Mouse (Mus musculus): ENCODE data around the gene Eif4enif1.
A peak's percentile ranks its signal among the peaks of the same experiment; 100 is the strongest.
"Not testable (repeated sequence)": the region's sequence is repeated elsewhere in the genome, so short reads cannot be mapped to it uniquely, and the experiment has no call there.

Eif4enif1 gene

GRCm38 (mm10) chr11:3202231-3202701 is at the start of gene Eif4enif1:
TSS of gene Eif4enif1 (plus strand) at chr11:3202392.
- peak; percentile 94 for DNase-seq (ENCODE audit: low spot score)

- DNase-seq (ENCODE audit: low spot score) = peak; percentile 76
Measured at GRCm38 (mm10) chr11:3153666-3154397, 48.4 kb upstream of the Eif4enif1 start.

DNA sequence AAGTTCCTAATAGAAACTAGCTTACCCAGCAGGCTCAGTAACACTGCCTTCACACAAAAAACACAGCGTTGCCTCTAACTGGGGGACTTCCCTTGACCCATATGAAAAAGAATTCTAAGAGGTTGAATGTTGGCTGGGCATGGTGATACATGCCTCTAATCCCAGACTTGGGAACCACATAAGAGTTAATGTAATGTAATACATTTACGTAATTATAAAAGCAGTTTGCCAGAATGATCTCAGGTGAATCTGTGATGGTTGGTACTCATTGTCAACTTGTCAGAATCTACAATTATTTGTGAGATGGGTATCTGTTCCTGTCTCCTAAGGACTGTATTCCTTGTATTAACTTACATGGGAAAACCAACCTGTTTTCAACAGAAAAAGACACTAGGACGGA is 45.2 kb upstream of the Eif4enif1 start:
- not testable (repeated sequence) for DNase-seq (ENCODE audit: low spot score)

DNA sequence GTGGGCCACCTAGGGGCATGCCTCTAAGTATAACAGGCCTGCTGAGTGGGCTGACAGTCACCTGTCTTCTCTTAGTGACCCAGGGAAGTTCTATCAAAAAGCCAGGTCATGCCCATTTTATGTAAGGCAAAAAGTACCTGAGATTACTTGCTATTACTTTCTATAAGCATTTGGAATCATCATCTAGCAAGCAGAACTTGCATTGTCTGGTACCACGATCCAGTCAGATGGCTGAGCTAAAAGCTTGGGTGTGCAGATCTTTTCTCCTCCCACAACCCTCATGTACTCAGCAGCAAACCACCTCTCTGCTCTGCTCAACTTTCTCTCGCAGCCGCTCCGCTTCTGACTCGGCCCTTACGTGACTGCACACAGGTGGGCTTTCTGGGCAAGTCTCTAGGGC is 44.2 kb upstream of the Eif4enif1 start:
- DNase-seq (ENCODE audit: low spot score) = not testable (repeated sequence)

DNA sequence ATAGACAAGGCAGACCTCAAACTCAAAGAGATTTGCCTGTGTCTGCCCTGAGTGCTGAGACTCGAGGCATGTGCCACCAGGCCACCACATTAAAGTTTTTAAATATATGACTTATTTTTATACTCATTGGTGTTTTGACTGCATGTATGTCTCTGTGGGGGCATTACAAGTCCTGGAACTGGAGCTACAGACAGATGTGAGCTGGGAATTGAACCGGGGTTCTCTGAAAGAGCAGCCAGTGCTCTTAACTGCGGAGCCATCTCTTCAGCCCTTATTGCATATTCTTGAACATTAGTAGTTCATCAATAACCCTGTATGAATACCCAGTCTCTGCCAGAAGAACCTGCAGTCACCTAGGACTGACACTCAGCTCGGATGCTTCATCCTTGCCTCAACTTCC is 43.4 kb upstream of the Eif4enif1 start:
- not testable (repeated sequence) for DNase-seq (ENCODE audit: low spot score)

DNA sequence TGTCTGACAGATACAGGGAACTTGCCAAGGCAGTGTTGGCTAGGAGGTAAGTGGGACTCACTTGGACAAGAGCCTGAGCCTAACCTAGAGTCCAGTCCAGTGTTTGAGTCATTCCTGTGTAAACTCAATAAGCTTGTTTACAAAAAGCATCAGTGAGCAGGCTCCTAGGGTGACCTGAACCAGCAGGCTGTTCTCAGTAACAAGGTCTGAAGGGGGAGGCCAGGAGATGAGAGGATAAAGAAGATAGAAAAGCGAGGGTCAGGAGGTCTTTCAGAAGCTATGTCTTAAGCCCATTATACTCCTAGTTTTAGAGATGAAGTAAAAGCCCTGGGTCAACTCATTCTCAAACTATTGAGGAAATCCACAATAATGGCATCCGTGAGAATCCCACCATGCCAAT is 40.8 kb upstream of the Eif4enif1 start:
- peak; percentile 88 for DNase-seq (ENCODE audit: low spot score)

DNA sequence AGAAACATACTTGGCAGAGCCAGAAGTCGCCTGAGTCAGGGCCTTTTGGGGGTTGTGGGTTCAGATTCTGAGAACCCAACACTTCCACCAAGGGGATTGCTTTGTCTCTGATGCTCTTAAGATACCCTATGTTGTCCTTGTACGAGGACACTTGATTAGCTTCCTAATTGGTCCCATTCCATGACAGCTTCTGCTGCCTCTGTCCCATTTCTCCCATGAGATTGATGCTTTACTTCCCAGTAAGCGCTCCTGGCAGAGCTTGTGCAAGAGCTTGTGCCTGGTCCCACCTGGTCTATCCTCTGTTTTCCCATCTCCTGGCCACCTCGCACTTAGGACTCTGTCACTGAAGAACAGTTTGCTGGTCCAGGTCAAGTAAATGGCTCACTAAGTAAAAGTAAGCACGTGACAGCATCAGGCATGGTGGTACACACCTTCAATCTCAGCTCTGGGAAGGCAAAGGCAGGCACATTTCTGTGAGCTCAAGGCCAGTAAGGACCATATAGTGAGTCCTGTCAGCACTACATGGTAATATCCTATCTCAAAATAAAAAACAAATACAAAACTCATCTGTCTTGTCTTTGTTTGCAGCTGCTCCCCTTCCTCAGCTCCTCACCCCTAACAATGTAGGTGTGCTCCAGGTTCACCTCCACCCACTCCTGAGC is 39.8 kb upstream of the Eif4enif1 start:
- peak; percentile 87 for DNase-seq (ENCODE audit: low spot score)

DNA sequence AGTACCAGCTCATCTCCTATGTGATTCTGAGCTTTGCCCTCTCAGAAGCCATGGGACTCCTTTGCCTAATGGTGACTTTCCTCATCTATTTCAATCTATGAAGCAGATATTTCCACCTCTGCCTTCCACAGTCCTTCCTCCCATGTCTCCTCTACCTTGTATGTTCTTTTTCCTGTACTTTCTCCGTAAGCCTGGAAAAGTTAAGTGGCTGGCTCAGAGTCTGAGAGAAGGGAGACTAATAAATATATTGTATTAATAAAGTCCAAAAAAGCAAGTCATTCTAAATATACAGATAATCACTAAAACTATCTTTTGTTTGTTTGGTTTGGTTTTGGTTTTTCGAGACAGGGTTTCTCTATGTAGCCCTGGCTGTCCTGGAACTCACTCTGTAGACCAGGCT is 39.1 kb upstream of the Eif4enif1 start:
- DNase-seq (ENCODE audit: low spot score) = not testable (repeated sequence)

DNA sequence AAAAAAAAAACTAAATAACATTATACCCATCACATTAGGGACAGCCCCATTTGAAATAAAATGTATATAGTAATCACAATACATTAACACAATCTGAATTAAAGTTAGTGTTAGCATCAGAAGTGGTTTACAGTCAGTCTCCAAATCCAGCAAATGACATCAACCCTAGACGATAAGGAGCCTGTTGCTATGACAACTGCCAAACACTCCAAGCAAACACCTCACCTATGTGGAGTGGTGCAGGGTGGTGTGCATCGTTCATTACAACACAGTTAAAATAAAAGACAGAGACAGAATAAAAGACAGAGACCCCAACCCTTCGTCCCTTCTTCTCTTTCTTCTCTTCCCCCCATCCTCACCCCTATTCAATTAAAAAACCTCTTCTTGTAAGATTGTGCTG is 38.5 kb upstream of the Eif4enif1 start:
- DNase-seq (ENCODE audit: low spot score) = not testable (repeated sequence)

- DNase-seq (ENCODE audit: low spot score) = not testable (repeated sequence)
Measured at GRCm38 (mm10) chr11:3165210-3165782, 36.9 kb upstream of the Eif4enif1 start.

DNA sequence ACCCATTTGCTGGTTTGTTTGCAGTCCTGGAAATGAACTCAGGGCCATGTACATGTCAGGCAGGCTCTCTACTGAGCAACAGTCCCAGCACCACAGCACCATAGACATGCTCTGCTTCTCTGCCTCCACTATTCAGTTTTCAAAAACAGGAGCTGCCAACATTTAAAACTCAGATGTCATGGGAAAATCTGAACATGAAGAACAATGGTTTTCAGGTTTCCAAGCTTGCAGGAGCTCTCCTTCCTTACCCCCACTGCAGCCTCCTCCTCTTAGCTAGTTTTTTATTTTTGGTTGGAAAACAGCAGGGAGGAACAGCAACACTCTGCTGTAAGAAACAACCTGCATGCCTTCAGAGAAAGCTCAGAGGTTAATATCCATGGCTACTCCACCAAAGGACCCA is 35.9 kb upstream of the Eif4enif1 start:
- not testable (repeated sequence) for DNase-seq (ENCODE audit: low spot score)

GRCm38 (mm10) chr11:3167129-3167528 is 35.1 kb upstream of the Eif4enif1 start:
- not testable (repeated sequence) for DNase-seq (ENCODE audit: low spot score)

DNA sequence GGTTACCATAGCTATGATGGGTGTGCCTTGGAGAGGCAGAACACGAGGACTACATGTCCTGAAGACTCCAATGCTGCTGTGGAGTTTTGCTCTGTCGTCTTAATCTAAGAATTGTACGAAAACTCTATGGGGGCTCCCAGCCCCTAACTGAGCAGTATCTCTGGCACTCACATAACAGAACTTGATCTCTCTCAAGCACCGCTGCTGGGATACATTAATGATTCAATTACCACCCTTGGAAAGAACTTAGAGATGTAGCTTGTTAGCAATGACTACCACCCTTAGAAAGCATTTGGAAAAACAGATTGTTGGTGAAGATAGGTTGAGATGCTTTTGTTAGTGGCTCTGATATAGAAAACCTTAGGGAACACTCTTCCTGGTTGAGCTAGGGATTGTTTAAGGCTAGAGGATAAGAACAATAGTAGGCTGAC is 34.6 kb upstream of the Eif4enif1 start:
- peak; percentile 73 for DNase-seq (ENCODE audit: low spot score)

DNA sequence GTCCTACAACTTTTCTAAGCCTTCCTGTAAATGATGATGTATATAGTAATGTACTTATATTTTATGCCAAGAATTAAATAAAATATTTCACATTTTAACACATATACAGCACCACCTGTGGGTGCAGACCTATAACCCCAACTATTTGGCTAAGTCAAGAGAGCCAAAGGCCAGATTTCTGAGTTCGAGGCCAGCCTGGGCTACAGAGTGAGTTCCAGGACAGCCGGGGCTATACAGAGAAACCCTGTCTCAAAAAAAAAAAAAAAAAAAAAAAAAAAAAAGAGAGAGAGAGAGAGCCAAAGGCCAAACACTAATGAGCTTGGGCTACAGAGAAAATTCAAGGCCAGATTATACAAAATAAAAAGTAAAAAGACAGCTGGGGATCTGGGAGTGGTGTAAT is 33.1 kb upstream of the Eif4enif1 start:
- not testable (repeated sequence) for DNase-seq (ENCODE audit: low spot score)

GRCm38 (mm10) chr11:3171931-3172330 is 30.3 kb upstream of the Eif4enif1 start:
- DNase-seq (ENCODE audit: low spot score) = peak; percentile 65

- not testable (repeated sequence) for DNase-seq (ENCODE audit: low spot score)
Measured at GRCm38 (mm10) chr11:3172526-3172925, 29.7 kb upstream of the Eif4enif1 start.

DNA sequence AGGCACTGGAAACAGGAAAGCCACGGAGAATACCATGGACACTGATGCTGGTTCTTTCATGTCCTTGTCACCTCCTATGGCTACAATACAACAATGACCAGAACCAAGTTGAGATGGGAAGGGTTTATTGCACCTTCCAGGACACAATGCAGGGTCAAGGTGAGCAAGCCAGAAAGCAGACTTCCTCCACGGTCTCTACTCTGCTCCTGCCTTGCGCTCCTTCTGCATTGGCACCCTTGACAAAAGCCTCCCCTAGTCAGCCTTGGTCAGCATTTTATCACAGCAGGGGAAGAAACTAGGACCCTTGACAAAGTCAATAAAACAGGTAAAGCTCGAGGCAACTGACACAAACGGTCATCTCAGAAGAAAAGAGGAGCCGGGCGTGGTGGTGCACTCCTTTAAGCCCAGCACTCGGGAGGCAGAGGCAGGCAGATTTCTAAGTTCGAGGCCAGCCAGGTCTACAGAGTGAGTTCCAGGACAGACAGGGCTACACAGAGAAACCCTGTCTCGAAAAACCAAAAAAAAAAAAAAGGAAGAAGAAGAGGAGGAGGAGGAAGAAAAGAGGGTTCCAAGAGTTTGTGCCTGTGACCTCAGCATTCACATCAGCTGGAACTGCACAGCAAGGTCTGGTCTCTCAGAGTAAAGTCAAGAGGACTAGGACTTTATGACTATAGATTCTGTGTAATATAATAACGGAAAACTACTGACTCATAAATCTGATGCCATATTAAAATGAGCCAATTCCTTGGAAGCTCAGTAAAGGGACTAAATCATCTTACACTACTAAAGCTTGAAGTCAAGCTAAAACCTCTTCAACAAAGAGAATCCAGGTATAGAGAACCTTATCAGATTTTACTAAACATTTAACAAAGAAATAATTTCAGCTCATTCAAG is 28.5 kb upstream of the Eif4enif1 start:
- peak; percentile 84 for DNase-seq (ENCODE audit: low spot score)

DNA sequence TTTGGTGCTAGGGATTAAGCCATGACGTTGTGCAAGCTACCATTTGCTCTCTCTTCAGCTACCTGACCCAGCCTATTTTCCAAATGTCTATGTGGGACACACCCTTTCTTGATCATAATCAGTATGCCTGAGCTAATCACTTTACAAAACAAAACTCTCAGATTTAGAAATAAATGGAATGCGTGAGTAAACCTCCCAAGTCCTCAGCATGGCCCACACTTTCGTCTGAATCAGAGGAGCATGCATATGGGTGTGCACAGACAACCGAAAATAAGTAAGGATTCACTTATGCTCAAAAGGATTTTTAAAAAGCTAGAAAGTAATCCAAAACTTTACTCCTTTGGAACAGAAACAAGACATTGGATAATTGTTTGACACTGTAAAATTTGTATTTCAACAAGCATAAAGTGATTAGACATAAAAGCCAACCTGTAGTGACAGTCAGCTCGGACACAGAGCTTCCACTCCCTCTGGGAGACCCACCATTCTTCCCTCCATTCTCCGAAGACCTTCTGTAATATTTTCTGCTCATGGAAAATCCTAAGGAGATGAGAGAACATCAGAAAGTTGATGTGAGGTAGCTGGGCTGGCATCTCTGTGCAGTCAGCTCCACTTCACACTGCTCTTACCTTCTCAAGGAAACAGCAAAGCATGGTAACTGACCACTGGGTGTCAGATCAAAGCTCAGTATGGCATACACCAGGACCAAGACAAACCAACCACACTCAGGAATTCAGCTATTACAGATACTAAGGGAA is 23.0 kb upstream of the Eif4enif1 start:
- peak; percentile 35 for DNase-seq (ENCODE audit: low spot score)

DNA sequence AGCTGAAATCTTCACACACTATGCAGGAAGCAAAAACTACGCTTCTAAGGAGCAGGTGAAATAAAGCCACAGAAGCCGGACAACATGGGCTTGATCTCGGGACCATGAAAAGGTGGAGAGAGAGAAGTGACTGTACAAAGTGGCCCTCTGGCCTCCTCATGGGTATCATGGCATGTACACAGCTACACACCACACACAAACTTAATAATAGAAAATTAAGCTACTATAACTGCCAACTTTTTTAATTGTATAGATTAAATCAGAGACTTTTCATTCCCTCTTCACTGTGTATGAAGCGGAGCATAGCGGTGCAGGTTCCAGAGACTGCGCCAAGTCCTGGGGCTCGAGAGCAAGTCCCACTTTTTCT is 22.5 kb upstream of the Eif4enif1 start:
- peak; percentile 56 for DNase-seq (ENCODE audit: low spot score)

DNA sequence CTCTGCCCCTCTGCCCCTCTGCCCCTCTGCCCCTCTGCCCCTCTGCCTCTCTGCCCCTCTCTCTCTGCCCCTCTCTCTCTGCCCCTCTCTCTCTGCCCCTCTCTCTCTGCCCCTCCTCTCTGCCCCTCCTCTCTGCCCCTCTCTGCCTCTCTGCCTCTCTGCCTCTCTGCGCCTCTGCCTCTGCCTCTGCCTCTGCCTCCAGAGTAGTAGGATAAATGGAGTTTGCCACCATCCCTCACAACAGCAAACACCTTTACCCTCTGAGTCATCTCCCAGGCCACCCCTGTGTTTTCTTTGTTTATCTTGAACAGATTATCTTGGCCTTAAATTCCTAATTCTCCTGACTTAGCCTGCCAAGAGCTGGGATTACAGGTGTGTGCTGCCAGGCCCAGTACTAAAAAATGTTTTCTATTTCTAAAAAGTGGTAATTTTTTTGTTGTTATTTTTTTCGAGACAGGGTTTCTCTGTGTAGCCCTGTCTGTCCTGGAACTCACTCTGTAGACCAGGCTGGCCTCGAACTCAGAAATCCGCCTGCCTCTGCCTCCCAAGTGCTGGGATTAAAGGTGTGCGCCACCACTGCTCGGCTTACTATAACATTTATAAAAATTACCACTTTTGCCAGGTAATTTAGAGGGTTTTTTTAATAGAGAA is 21.6 kb upstream of the Eif4enif1 start:
- not testable (repeated sequence) for DNase-seq (ENCODE audit: low spot score)

GRCm38 (mm10) chr11:3181250-3181649 is 20.9 kb upstream of the Eif4enif1 start:
- peak; percentile 91 for DNase-seq (ENCODE audit: low spot score)

Data from ovary, postnatal 10 days (tissue).